Mouse (Mus musculus): ENCODE measurements around the gene Adgrg6. TPM values are rescaled to one million over a fixed set of nuclear protein-coding genes. Genes with fewer than 3 reads are reported as not detected.
A peak's percentile ranks its signal among the peaks of the same experiment; 100 is the strongest.

Gene Adgrg6
- polyA plus RNA-seq, 1 experiment from 2014 or later, result 6.7 TPM

DNA sequence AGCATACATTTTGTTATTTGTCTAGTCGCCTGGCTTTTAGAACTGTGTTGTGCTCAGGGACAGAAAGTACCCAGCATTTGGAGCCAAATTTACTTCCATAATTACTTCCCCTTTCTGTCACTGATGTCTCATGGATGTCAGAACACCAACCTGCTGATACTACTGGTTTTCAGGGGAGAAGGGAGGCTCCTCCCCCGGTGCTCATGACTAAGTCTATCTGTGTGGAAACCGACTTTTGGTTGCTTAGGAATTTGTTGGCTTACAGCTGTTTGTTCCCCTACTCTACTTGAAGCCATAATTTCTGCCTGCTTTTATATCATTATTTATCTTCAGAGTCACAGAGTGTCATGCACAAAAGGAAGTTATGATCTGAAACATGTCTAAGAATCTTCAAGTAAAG, 14.4 kb downstream of the Adgrg6 start:
- H3K9ac ChIP-seq, result no peak overlapping the region
- H3K27me3 ChIP-seq, result no peaks in the 10 kb centered on the region
- no peaks in the 10 kb centered on the region for H3K36me3 ChIP-seq
- no peak for ATAC-seq (ENCODE audit: low FRiP score, low read depth)
- no peak overlapping the region for H3K27ac ChIP-seq
- H3K4me3 ChIP-seq, result no peak overlapping the region
- H3K9me3 ChIP-seq, result no peaks in the 10 kb centered on the region
- 86% methylated on average over 3 of the region's 3 CpGs for WGBS
- no peaks in the 10 kb centered on the region for H3K4me1 ChIP-seq
- H3K4me2 ChIP-seq (replicated peaks), result no peak overlapping the region

- no peaks in the 10 kb centered on the region for H3K36me3 ChIP-seq
- no peak overlapping the region for H3K4me2 ChIP-seq (replicated peaks)
- H3K27me3 ChIP-seq, result no peaks in the 10 kb centered on the region
- H3K4me1 ChIP-seq, result no peaks in the 10 kb centered on the region
- no peaks in the 10 kb centered on the region for H3K9me3 ChIP-seq
- no peak overlapping the region for H3K9ac ChIP-seq
- no peak overlapping the region for H3K4me3 ChIP-seq
- WGBS, result 92% methylated on average over 1 of the region's 1 CpGs
- no peak for ATAC-seq (ENCODE audit: low FRiP score, low read depth)
- no peak overlapping the region for H3K27ac ChIP-seq
Measured at GRCm38 (mm10) chr10:14530670-14531069, 14.8 kb downstream of the Adgrg6 start.

GRCm38 (mm10) chr10:14527765-14528164, 17.7 kb downstream of the Adgrg6 start:
- Histone ChIP-seq H3K4me3 (no peak overlapping the region), H3K9ac (no peak overlapping the region), H3K27me3 (no peaks in the 10 kb centered on the region), H3K4me1 (no peaks in the 10 kb centered on the region), H3K36me3 (no peaks in the 10 kb centered on the region), H3K9me3 (no peaks in the 10 kb centered on the region), H3K27ac (no peak overlapping the region), H3K4me2 (replicated peaks) (no peak overlapping the region)
- WGBS, result 73% methylated on average over 2 of the region's 2 CpGs
- ATAC-seq (ENCODE audit: low FRiP score, low read depth), result no peak

- H3K27ac ChIP-seq, result no peak overlapping the region
- no peaks in the 10 kb centered on the region for H3K27me3 ChIP-seq
- no peak overlapping the region for H3K9ac ChIP-seq
- H3K4me2 ChIP-seq (replicated peaks), result no peak overlapping the region
- WGBS, result 91% methylated on average over 5 of the region's 5 CpGs
- H3K4me3 ChIP-seq, result no peak overlapping the region
- ATAC-seq (ENCODE audit: low FRiP score, low read depth), result no peak
- no peaks in the 10 kb centered on the region for H3K36me3 ChIP-seq
- H3K9me3 ChIP-seq, result no peaks in the 10 kb centered on the region
- 0 out of 2 replicates have a peak, but pooled peaks cover 3% of the 10 kb centered on the region for H3K4me1 ChIP-seq
Measured at GRCm38 (mm10) chr10:14522729-14523128, 22.7 kb downstream of the Adgrg6 start.

DNA sequence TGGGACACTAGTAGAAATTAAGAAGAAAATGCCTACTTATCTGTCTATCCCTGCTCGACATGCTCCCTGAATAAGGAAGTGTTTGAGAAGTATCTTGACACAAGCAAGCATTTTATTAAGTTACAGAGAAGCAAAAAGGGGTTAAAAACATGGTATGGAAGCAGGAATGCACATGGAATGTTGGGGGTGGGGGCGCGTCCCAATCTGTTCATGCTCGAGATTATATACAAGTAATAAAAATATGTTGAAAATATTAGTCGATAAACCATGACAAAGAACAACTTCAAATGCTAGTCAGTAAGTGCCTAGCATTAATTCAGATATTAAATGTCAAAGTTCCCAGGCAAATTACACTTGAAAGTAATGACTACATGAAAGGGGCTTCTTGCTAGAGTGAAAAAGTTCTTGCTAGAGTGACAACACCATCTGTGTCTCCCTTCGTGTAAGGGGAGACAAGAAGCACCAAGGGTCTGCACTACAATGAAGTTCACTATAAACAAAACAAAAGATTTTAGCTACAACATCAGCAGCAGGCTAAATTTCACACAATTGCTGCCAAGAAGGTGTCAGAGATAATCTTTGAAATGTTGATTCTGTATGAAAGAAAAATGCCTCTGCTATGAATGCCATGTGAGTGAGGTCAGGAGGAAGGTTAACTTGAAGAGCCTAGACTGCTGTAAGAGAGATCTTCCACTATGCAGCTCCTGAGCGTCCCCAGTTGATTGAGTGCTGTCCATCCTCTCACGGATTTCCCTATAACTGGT, 24.4 kb downstream of the Adgrg6 start:
- peak; percentile 71 for ATAC-seq (ENCODE audit: low FRiP score, low read depth)
- H3K4me2 ChIP-seq (replicated peaks), result no peak overlapping the region
- WGBS, result 57% methylated on average over 8 of the region's 8 CpGs
- no peak overlapping the region for H3K27ac ChIP-seq
- 0 out of 2 replicates have a peak, but pooled peaks cover 3% of the 10 kb centered on the region for H3K4me1 ChIP-seq
- no peaks in the 10 kb centered on the region for H3K27me3 ChIP-seq
- H3K4me3 ChIP-seq, result no peak overlapping the region
- H3K36me3 ChIP-seq, result no peaks in the 10 kb centered on the region
- no peaks in the 10 kb centered on the region for H3K9me3 ChIP-seq
- H3K9ac ChIP-seq, result no peak overlapping the region

GRCm38 (mm10) chr10:14517909-14518308, 27.6 kb downstream of the Adgrg6 start:
- Histone ChIP-seq H3K9me3 (no peaks in the 10 kb centered on the region), H3K27me3 (no peaks in the 10 kb centered on the region), H3K4me1 (0 out of 2 replicates have a peak, but pooled peaks cover 3% of the 10 kb centered on the region), H3K9ac (no peak overlapping the region), H3K4me2 (replicated peaks) (no peak overlapping the region), H3K4me3 (no peak overlapping the region), H3K36me3 (no peaks in the 10 kb centered on the region), H3K27ac (no peak overlapping the region)
- no peak for ATAC-seq (ENCODE audit: low FRiP score, low read depth)
- WGBS, result 52% methylated on average over 5 of the region's 5 CpGs

DNA sequence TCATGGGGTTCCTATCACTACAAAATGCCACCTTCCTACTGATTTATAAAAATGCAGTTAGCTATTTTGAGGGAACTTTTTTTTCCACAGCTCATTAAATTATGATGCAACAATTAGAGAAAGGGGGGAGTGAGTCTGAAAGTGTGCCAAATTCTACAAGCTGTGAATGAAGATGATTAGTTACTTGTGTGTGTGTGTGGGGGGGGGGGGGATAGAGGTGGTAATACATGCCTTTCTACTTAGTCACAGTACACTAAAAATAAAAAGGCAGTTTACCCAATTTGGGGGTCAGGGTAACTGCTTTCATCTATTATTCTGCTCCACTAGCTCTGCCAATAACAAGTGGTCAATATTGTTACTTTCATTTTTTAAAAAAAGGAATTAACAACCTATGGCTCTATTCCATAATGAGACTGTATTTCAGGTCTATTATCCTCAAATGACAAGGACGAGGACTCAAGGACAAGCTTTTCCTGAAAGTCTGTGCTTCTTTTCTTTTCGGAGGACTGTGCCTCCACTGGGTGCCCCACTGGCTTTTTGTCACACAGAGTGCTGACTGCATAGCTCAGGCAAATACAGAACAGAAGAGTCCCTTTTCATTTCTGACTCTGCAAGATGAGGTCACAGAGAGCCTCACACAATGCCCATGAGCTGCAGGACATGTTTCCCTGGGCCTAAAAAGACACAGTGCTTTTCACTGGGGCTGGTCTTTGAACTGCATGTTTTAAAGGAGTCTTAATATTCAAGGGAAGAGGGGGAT, 33.4 kb downstream of the Adgrg6 start:
- no peaks in the 10 kb centered on the region for H3K4me1 ChIP-seq

DNA sequence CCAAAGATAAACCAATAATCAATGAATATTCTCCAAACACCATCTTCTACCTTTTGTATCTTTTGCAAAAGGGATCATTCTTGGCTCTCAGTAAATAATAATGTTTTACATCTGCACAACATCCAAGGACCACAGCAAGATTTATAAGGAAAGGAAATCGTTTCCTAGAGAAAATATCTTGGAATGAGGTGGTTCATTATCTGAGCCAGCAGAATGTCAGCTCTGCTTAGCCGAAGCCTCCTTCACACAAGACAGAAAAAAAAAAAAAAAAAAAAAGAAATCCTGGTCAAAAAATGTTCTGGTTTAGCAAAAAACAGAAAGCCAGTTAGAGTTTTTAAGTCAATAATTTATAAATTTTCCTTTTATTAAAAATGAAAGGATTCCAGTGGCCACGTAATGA, 34.3 kb downstream of the Adgrg6 start:
- Histone ChIP-seq H3K4me2 (replicated peaks) (no peak overlapping the region), H3K27ac (no peak overlapping the region), H3K4me3 (no peak overlapping the region), H3K27me3 (no peaks in the 10 kb centered on the region), H3K4me1 (no peaks in the 10 kb centered on the region), H3K36me3 (no peaks in the 10 kb centered on the region), H3K9ac (no peak overlapping the region), H3K9me3 (no peaks in the 10 kb centered on the region)
- no peak for ATAC-seq (ENCODE audit: low FRiP score, low read depth)
- 57% methylated on average over 3 of the region's 3 CpGs for WGBS

More for the DNA sequence above, 33.4 kb downstream of the Adgrg6 start:
- Histone ChIP-seq H3K9me3 (no peaks in the 10 kb centered on the region), H3K4me3 (no peak overlapping the region), H3K27ac (no peak overlapping the region), H3K36me3 (no peaks in the 10 kb centered on the region), H3K9ac (no peak overlapping the region), H3K4me2 (replicated peaks) (no peak overlapping the region), H3K27me3 (no peaks in the 10 kb centered on the region)
- no peak for ATAC-seq (ENCODE audit: low FRiP score, low read depth)
- WGBS, result 66% methylated on average over 2 of the region's 2 CpGs

GRCm38 (mm10) chr10:14495658-14496057, 49.8 kb downstream of the Adgrg6 start:
- no peak for ATAC-seq (ENCODE audit: low FRiP score, low read depth)
- Histone ChIP-seq H3K4me1 (no peaks in the 10 kb centered on the region), H3K36me3 (no peaks in the 10 kb centered on the region), H3K27ac (no peak overlapping the region), H3K9ac (no peak overlapping the region), H3K9me3 (no peaks in the 10 kb centered on the region), H3K27me3 (no peaks in the 10 kb centered on the region), H3K4me2 (replicated peaks) (no peak overlapping the region), H3K4me3 (no peak overlapping the region)

DNA sequence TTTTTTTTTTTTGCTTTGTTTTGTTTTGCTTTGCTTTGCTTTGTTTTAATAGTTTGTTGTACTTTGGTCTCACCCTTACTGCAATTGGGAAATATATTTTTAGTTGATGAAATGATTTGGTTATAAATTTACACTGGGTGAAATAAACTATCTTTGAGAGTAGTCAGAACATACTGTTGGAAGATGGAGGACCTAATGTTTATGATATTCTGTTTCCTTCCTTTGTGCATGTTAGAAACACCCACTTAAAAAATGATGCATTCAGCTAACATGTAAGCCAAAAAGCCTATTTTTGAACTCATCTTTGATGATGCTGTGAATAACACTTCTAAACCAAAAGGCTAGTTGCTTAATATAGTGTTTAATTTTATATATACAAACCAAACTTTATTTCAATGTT, 50.3 kb downstream of the Adgrg6 start:
- ATAC-seq (ENCODE audit: low FRiP score, low read depth), result no peak
- no peak overlapping the region for H3K27ac ChIP-seq
- H3K4me2 ChIP-seq (replicated peaks), result no peak overlapping the region
- no peaks in the 10 kb centered on the region for H3K9me3 ChIP-seq
- no peaks in the 10 kb centered on the region for H3K27me3 ChIP-seq
- no peaks in the 10 kb centered on the region for H3K36me3 ChIP-seq
- no peaks in the 10 kb centered on the region for H3K4me1 ChIP-seq
- no peak overlapping the region for H3K4me3 ChIP-seq
- no peak overlapping the region for H3K9ac ChIP-seq

- Histone ChIP-seq H3K9ac (no peak overlapping the region), H3K4me2 (replicated peaks) (no peak overlapping the region), H3K27me3 (no peaks in the 10 kb centered on the region), H3K4me3 (no peak overlapping the region), H3K9me3 (no peaks in the 10 kb centered on the region), H3K4me1 (no peaks in the 10 kb centered on the region), H3K36me3 (no peaks in the 10 kb centered on the region), H3K27ac (no peak overlapping the region)
- WGBS, result 87% methylated on average over 4 of the region's 4 CpGs
- ATAC-seq (ENCODE audit: low FRiP score, low read depth), result no peak
Measured at GRCm38 (mm10) chr10:14491838-14492237, 53.6 kb downstream of the Adgrg6 start.

DNA sequence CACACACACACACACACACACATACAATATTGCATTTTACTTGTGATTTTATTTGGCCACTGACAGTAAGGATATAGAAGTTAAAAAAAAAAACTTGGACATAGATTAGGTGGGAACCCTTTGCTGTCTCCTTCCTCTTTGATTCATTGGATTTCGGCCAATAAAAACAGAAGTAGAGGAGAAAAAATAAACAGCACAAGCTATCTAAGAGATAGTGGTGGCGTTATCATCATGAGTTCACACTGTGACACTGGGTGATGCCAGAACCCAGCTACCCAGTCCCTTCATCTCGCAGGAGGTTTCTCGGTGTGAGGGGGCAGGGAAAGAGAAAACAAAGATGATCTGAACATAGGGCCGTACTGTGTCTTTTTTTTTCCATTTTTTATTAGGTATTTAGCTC, 62.2 kb downstream of the Adgrg6 start:
- no peak for ATAC-seq (ENCODE audit: low FRiP score, low read depth)
- WGBS, result 75% methylated on average over 5 of the region's 5 CpGs
- H3K4me1 ChIP-seq, result peaks cover 9% of the 10 kb centered on the region; the same call in 1 of the 2 replicates

More for the DNA sequence above, 62.2 kb downstream of the Adgrg6 start:
- Histone ChIP-seq H3K27ac (no peak overlapping the region), H3K4me2 (replicated peaks) (no peak overlapping the region), H3K27me3 (no peaks in the 10 kb centered on the region), H3K4me3 (no peak overlapping the region), H3K36me3 (no peaks in the 10 kb centered on the region), H3K9ac (no peak overlapping the region), H3K9me3 (no peaks in the 10 kb centered on the region)
